Mouse (Mus musculus) brain, embryonic 14.5 days (tissue): Measurements from ENCODE around the gene Ltbp1.

Experiments used
- CTCF ChIP-seq: fragments of 200-500 bp; IDR thresholded peaks from 2 replicates; pipeline ENCODE4 v1.5.1; 2012; ENCODE audit warnings: inconsistent platforms, mild to moderate bottlenecking, moderate library complexity, borderline replicate concordance; ENCODE audit not compliant: insufficient read depth, insufficient read length; ENCODE audit errors: extremely low read depth
- POLR2A ChIP-seq: fragments of 200-500 bp; IDR thresholded peaks from 2 replicates; pipeline ENCODE4 v1.6.1; 2012; ENCODE audit warnings: mild to moderate bottlenecking, inconsistent platforms, borderline replicate concordance; ENCODE audit not compliant: poor library complexity, insufficient read depth, insufficient read length, severe bottlenecking; ENCODE audit errors: extremely low read depth

DNA sequence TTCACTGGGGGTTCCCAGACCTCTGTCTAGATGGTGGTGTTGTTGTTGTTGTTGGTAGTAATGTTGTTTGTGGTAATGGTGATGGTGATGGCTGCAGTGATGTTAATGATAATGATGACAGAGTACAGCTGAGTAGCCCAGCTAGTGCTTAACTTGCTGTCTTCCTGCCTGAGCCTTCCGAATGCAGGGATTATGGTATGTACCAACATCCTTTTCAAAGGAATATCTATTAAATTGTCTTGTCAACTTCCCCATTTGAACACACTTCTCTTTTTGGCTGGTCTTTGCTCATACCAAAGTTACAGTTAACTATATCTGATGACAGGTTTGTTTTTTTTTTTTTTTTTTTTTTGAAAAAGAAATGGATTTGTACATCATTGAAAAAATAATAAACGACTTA is 191.6 kb downstream of the Ltbp1 start:
- no peak for TF ChIP-seq CTCF
- no peak for TF ChIP-seq POLR2A
